Mouse (Mus musculus) intestine, embryonic 14.5 days (tissue): ENCODE measurements around the gene N4bp3. TPM values are rescaled to one million over a fixed set of nuclear protein-coding genes. Genes with fewer than 3 reads are reported as not detected.

Experiments
- ATAC-seq: fragments of 200-750 bp; cut with Nextera tagmentation; replicated peaks from 2 replicates; pipeline ENCODE4 v1.8.0; 2017; ENCODE audit warnings: low read depth, moderate number of reproducible peaks, moderate TSS enrichment, moderate library complexity; ENCODE audit not compliant: low FRiP score, low TSS enrichment
- DNase-seq: peaks from one replicate; pipeline ENCODE4 v3.0.0-alpha.2; 2018; ENCODE audit warnings: low spot score
- H3K27ac ChIP-seq: fragments of 300-500 bp; sonication (generic); 2 replicates; pipeline ENCODE4 v1.5.1; 2014; ENCODE audit warnings: low read depth, mild to moderate bottlenecking, control low read depth
- H3K27me3 ChIP-seq: fragments of 300-500 bp; sonication (generic); replicated peaks from 2 replicates; pipeline ENCODE4 v1.6.1; 2014; ENCODE audit warnings: low read length, control low read depth; ENCODE audit not compliant: control insufficient read depth, insufficient read depth
- H3K36me3 ChIP-seq: fragments of 300-500 bp; sonication (generic); 2 replicates; pipeline ENCODE4 v1.6.1; 2014; ENCODE audit warnings: low read length, control low read depth; ENCODE audit not compliant: control insufficient read depth, insufficient read depth
- H3K4me1 ChIP-seq: fragments of 300-500 bp; sonication (generic); replicated peaks from 2 replicates; pipeline ENCODE4 v1.6.1; 2014; ENCODE audit warnings: low read length, control low read depth, mixed read lengths; ENCODE audit not compliant: control insufficient read depth, insufficient read depth
- H3K4me2 ChIP-seq: fragments of 300-500 bp; sonication (generic); 2 replicates; pipeline ENCODE4 v1.6.1; 2014; ENCODE audit warnings: low read length
- H3K4me3 ChIP-seq: fragments of 300-500 bp; sonication (generic); 2 replicates; pipeline ENCODE4 v1.5.1; 2014; ENCODE audit warnings: low read depth, low read length, control low read depth, mixed read lengths
- H3K9ac ChIP-seq: fragments of 300-500 bp; sonication (generic); 2 replicates; pipeline ENCODE4 v1.6.1; 2014; ENCODE audit warnings: mild to moderate bottlenecking, low read length
- H3K9me3 ChIP-seq: fragments of 300-500 bp; sonication (generic); 2 replicates; pipeline ENCODE4 v1.6.1; 2016; ENCODE audit warnings: low read length, control low read depth; ENCODE audit not compliant: control insufficient read depth
- WGBS: fragments of 180-500 bp; shearing (Covaris S2); extraction: QIAGEN DNeasy Blood & Tissue Kit; methylation state at CpG from one replicate; pipeline ENCODE4 v1.1.7; 2014; 5-methylcytosine and 5-hydroxymethylcytosine counted together
- polyA plus RNA-seq: library from polyadenylated mRNA; unstranded; fragments of >200 nt; fragmentation: Nextera tagmentation; extraction: Ambion mirVana; gene quantifications from 2 replicates; pipeline ENCODE4 v1.2.1, GENCODE M21; 2014

The N4bp3 gene
- polyA plus RNA-seq, 1 experiment from 2014 or later = 17.3 TPM

DNA sequence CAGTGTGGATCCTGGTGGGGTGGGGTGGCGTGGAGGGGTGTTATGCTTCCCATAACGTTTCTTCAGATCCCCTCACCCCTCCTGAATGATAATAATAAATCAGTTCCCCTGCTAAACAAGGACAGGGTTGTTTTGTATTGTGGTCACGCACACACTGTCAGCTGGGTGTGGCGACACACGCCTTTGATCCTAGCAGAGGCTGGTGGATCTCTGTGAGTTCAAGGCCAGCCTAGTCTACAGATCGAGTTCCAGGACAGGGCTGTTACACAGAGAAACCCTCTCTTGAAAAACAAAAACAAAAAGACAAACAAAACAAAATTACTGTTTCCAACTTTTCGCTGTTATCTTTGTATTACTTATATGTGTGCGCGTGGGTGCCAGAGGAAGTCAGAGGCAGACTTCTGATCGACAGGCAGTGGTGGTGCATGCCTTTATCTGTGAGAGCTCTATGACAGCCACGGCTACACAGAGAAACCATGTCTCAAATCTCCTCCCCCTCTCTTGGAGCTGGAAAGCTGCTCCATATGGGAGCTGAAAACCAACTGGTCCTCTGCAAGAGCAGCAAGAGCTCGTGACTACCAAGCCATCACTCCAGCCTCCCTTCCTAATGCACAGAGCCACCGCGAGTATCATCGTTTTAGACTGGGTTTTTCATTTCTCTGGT lies 20.9 kb downstream of the N4bp3 start:
- H3K36me3 ChIP-seq = peaks cover 40% of the 10 kb centered on the region
- no peak overlapping the region for H3K4me3 ChIP-seq
- ATAC-seq = no peak

DNA sequence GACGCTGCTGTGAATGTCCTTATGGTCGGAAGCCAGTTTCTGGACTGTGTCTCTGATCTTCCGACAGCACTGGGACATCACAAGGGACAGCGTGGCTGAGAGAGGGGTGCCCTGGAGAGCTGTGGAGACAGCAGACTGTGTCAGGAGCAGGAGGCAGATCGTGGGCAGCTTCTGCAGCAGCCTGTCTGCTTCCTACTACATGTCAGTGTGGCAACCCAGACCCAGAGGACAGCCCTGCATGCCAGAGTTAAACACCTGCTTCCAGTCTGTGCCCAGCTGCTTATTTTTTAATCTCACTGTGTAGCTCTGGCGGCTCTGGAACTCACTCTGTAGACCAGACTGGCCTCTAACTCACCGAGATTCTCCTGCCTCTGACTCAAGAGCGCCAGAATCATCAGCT lies 22.7 kb downstream of the N4bp3 start:
- Histone ChIP-seq H3K4me2 (no peak overlapping the region), H3K27ac (no peak overlapping the region), H3K36me3 (peaks cover 59% of the 10 kb centered on the region), H3K27me3 (no peaks in the 10 kb centered on the region), H3K9ac (no peak overlapping the region), H3K4me3 (no peak overlapping the region), H3K4me1 (no peaks in the 10 kb centered on the region), H3K9me3 (no peaks in the 10 kb centered on the region)
- 83% methylated on average over 8 of the region's 8 CpGs for WGBS
- DNase-seq (no peak), ATAC-seq (no peak)

More for the DNA sequence above, 20.9 kb downstream of the N4bp3 start:
- Histone ChIP-seq H3K4me2 (no peak overlapping the region), H3K9ac (no peak overlapping the region), H3K27ac (no peak overlapping the region), H3K9me3 (no peaks in the 10 kb centered on the region), H3K4me1 (no peaks in the 10 kb centered on the region), H3K27me3 (no peaks in the 10 kb centered on the region)
- WGBS = 79% methylated on average over 15 of the region's 15 CpGs
- no peak for DNase-seq

DNA sequence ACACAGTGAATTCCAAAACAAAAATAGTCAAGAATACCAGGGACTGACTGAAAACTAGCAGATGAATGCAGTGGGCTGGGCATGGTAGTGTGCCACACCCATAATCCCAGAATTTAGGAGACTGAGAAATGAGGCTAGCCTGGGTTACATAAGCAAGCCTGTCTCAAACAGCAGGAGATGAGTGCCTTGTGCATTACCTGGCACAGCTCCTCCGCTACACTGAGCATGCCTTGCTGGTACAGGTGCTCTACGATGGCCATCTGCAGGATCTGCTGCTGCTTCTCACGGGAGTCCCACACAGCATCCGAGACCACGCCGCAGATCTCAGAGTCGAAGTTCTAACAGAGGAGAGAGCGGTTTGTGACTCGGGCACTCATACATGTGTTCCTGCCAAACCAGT lies 23.2 kb downstream of the N4bp3 start:
- Histone ChIP-seq H3K36me3 (peaks cover 64% of the 10 kb centered on the region), H3K27ac (no peak overlapping the region), H3K9me3 (no peaks in the 10 kb centered on the region), H3K4me3 (no peak overlapping the region), H3K9ac (no peak overlapping the region), H3K4me1 (no peaks in the 10 kb centered on the region), H3K27me3 (no peaks in the 10 kb centered on the region), H3K4me2 (no peak overlapping the region)
- ATAC-seq = no peak
- 94% methylated on average over 9 of the region's 9 CpGs for WGBS
- no peak for DNase-seq

DNA sequence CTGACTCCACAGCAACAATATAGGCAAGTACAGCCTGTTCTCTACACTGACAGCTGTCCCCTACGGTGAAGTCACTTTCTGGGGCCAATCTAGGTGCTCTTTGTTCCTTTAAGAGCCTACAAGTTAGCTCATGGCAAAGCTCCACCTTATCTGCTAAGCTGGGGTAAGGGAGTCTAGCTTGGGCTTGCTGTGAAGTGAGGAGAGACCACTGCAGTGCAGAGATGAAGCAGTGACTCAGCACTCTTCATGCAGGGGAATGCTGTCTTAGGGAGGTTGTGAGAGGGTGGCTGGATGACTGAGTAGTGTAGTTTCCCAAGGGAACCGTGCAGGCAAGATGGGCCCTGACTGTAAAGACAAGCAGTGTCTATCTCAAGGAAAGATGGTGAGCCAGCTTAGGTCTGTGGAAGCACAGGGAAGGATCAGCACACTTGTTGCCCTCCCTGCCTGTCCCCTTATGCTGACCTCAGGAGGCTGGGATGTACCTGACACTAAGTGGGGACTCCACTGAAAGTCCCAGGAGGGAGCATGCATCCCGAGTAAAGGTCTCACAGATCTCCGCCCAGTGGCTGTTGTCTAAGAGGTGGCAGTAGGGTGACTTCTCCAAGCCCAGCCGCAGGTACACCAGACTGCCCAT lies 25.3 kb downstream of the N4bp3 start:
- ATAC-seq (no peak), DNase-seq (no peak)
- WGBS = 80% methylated on average over 5 of the region's 5 CpGs
- no peak overlapping the region for H3K4me2 ChIP-seq
- no peaks in the 10 kb centered on the region for H3K9me3 ChIP-seq
- H3K27ac ChIP-seq = no peak overlapping the region
- H3K4me3 ChIP-seq = no peak overlapping the region
- 0 out of 2 replicates have a peak, but pooled peaks cover 6% of the 10 kb centered on the region for H3K4me1 ChIP-seq
- H3K27me3 ChIP-seq = no peaks in the 10 kb centered on the region
- H3K9ac ChIP-seq = no peak overlapping the region
- H3K36me3 ChIP-seq = peaks cover 73% of the 10 kb centered on the region

DNA sequence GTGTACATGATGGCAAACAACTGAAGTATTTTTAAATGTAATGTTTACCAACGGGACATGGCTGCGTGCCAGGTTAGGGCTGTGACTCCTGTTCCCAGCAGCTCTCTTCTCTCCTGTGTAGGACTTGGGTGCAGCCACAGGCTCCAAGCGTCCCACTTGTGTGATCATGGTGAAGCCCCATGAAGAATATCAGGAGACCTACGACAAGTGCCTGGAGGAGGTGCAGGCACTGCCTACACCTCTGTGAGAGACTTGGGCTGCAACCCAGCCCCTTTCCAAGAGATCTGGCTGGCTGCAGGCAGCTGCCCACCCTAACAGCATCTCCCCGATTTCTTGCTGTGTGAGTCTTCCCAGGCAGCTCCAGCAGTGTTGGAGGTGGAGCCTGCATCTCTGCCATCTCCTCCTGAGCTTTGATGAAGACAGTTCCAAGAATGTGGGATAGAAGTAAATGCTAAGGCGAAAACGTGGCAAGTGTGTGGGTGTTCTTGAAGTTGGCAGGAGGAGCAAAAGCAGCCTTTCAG lies 27.6 kb downstream of the N4bp3 start:
- Histone ChIP-seq H3K9ac (no peak overlapping the region), H3K4me1 (0 out of 2 replicates have a peak, but pooled peaks cover 9% of the 10 kb centered on the region), H3K36me3 (peaks cover 63% of the 10 kb centered on the region), H3K27me3 (no peaks in the 10 kb centered on the region), H3K4me2 (no peak overlapping the region), H3K27ac (no peak overlapping the region), H3K4me3 (no peak overlapping the region), H3K9me3 (no peaks in the 10 kb centered on the region)
- DNase-seq = no peak
- ATAC-seq = no peak
- 83% methylated on average over 7 of the region's 7 CpGs for WGBS

DNA sequence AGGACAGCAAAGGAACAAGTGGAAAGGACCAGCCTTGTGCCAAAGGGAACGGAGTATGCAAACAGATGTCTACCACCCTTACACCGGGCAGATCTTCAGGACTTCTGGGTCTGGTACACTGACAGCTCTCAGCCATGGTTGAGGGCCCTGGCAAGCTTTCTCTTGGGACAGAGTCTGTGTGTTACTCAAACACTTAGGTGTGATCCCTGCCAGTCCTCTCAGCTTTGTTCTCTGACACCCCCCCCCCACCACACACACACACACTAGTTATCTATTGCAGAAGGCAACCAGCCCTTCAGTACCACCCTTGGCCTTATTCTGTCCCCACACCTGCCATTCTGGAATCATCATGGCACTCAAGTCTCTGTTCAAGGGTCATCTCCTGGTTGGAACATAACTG lies 28.9 kb downstream of the N4bp3 start:
- Histone ChIP-seq H3K9me3 (no peaks in the 10 kb centered on the region), H3K4me1 (0 out of 2 replicates have a peak, but pooled peaks cover 9% of the 10 kb centered on the region), H3K4me2 (no peak overlapping the region), H3K27me3 (no peaks in the 10 kb centered on the region), H3K36me3 (peaks cover 52% of the 10 kb centered on the region), H3K9ac (no peak overlapping the region), H3K4me3 (no peak overlapping the region), H3K27ac (no peak overlapping the region)
- ATAC-seq = no peak
- WGBS = 94% methylated on average over 2 of the region's 2 CpGs
- DNase-seq = no peak

DNA sequence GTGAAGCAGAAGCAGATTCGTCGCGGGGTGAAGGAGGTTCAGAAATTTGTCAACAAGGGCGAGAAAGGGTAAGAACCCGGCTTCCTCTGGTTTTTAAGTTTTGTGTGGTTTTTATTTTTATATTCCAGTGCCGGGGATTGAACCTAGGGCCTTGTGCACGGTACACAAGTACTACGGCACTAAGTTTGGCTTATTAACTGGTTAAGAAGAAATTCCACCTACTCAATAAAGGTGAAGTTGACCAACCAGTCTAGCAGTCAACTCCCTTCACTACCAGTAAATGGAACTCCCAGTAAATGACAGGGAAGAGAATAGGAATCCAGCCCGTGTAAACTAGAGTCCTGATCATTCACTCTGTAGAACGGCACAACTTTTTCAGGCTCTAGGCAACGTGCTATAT lies 30.6 kb downstream of the N4bp3 start:
- no peak for ATAC-seq
- H3K9ac ChIP-seq = peak overlapping the region; percentile 87
- DNase-seq = no peak
- no peaks in the 10 kb centered on the region for H3K9me3 ChIP-seq
- H3K36me3 ChIP-seq = peaks cover 36% of the 10 kb centered on the region
- 1% methylated on average over 11 of the region's 11 CpGs for WGBS
- H3K4me2 ChIP-seq = peak overlapping the region; percentile 85
- no peaks in the 10 kb centered on the region for H3K27me3 ChIP-seq
- H3K4me3 ChIP-seq = peak overlapping the region; percentile 95
- peaks cover 14% of the 10 kb centered on the region; the same call in 1 of the 2 replicates for H3K4me1 ChIP-seq
- peak overlapping the region; percentile 71 for H3K27ac ChIP-seq

DNA sequence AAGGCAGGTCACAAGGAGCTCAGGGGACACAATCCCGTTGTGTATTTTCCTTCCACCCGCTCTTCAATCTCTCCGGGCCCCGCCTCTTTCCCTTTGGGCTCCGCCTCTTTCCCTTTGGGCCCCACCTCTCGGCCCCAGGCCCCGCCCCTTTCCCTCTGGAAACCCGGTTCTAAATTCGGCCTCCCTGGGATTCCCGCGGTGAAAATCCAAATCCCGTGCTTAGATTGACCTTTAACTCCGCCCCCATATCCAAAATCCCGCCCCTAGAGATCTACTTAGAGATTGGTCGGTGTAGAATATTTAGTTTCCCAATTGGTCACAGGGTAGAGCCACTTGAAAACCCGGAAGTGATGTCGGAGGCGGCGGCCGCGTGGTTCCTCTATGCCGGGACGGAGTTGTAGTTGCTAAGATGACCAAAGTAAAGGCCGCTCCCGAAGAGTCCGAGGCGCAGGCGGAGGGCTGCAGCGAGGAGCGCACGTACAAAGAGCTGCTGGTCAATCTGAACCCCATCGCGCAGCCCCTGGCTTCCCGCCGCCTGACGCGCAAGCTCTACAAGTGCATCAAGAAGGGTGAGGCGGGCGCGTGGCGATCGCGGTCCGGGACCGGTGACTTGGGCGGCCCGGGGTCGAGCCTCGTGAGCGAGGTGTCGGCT lies 31.1 kb downstream of the N4bp3 start, which contains the start of gene Nhp2:
Gene Nhp2, plus strand, starts transcription at position 327 of the 652 bp plus-strand sequence.
- H3K4me2 ChIP-seq = peak within 1 kb of the TSS; percentile 85
- peaks cover 18% of the 10 kb centered on the region; the same call in 1 of the 2 replicates for H3K4me1 ChIP-seq
- under 1% methylated on average over 51 of the region's 51 CpGs for WGBS
- ATAC-seq = peak; percentile 87
- peaks cover 31% of the 10 kb centered on the region for H3K36me3 ChIP-seq
- no peaks in the 10 kb centered on the region for H3K27me3 ChIP-seq
- peak within 1 kb of the TSS; percentile 95 for H3K4me3 ChIP-seq
- peak within 1 kb of the TSS; percentile 71 for H3K27ac ChIP-seq
- H3K9ac ChIP-seq = peak within 1 kb of the TSS; percentile 87
- no peaks in the 10 kb centered on the region for H3K9me3 ChIP-seq
- peak; percentile 98 for DNase-seq
